Mouse (Mus musculus) forebrain, embryonic 10.5 days (tissue): ENCODE data around the gene Ankrd11. TPM values are rescaled to one million over a fixed set of nuclear protein-coding genes. Genes with fewer than 3 reads are reported as not detected.

Experiments
- DNase-seq: peaks from one replicate; pipeline ENCODE4 v3.0.0-alpha.2; 2017; ENCODE audit warnings: low spot score; ENCODE audit errors: extremely low spot score
- H3K27ac ChIP-seq: fragments of 300-500 bp; sonication (generic); 2 replicates; pipeline ENCODE4 v1.5.1; 2016; ENCODE audit warnings: mild to moderate bottlenecking
- H3K27me3 ChIP-seq: fragments of 300-500 bp; sonication (generic); 2 replicates; pipeline ENCODE4 v1.6.1; 2016; ENCODE audit warnings: mild to moderate bottlenecking; ENCODE audit not compliant: poor library complexity, severe bottlenecking
- H3K36me3 ChIP-seq: fragments of 300-500 bp; sonication (generic); replicated peaks from 2 replicates; pipeline ENCODE4 v1.6.1; 2016; ENCODE audit warnings: mild to moderate bottlenecking, moderate library complexity
- H3K4me1 ChIP-seq: fragments of 300-500 bp; sonication (generic); 2 replicates; pipeline ENCODE4 v1.6.1; 2016
- H3K4me3 ChIP-seq: fragments of 300-500 bp; sonication (generic); 2 replicates; pipeline ENCODE4 v1.5.1; 2016; ENCODE audit warnings: mild to moderate bottlenecking, moderate library complexity
- H3K9me3 ChIP-seq: fragments of 300-500 bp; sonication (generic); 2 replicates; pipeline ENCODE4 v1.6.1; 2016; ENCODE audit warnings: mild to moderate bottlenecking, moderate library complexity
- WGBS: fragments of 180-500 bp; shearing (Covaris S2); methylation state at CpG from one replicate; pipeline ENCODE4 v1.1.7; 2016; 5-methylcytosine and 5-hydroxymethylcytosine counted together
- polyA plus RNA-seq: library from polyadenylated mRNA; unstranded; fragments of >200 nt; fragmentation: Nextera tagmentation; extraction: Ambion mirVana; gene quantifications from 2 replicates; pipeline ENCODE4 v1.2.1, GENCODE M21; 2016

Ankrd11 gene
- polyA plus RNA-seq, 1 experiment from 2014 or later, result 33.8 TPM

- Histone ChIP-seq H3K36me3 (peaks cover 19% of the 10 kb centered on the region), H3K27me3 (no peaks in the 10 kb centered on the region), H3K9me3 (no peaks in the 10 kb centered on the region), H3K4me3 (no peak overlapping the region), H3K27ac (no peak overlapping the region), H3K4me1 (peaks cover 18% of the 10 kb centered on the region)
- WGBS, result 89% methylated on average over 4 of the region's 4 CpGs
- no peak for DNase-seq
Observed at GRCm38 (mm10) chr8:123018484-123019164, 23.5 kb downstream of the Ankrd11 start.

DNA sequence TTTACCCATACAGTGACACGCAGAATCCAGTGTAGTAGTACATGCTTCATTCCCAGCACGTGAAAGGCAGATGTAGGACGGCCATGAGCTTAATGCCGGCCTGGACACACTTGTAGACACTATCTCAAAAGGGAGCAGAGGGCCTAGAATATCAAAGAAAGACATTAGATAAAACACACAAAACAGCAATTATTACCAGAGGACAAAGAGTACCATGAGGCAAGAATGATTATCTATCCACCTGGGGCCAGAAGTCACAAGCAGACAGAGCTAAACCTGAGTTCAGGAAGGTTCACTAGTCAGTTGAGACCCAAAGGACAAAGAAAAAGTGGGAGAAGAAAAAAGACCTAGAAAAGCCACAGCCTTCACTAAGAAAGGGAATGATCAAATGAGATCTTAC lies 24.9 kb downstream of the Ankrd11 start:
- Histone ChIP-seq H3K36me3 (peaks cover 27% of the 10 kb centered on the region), H3K4me1 (peaks cover 18% of the 10 kb centered on the region), H3K27me3 (no peaks in the 10 kb centered on the region), H3K27ac (no peak overlapping the region), H3K4me3 (no peak overlapping the region), H3K9me3 (no peaks in the 10 kb centered on the region)
- WGBS, result 96% methylated on average over 4 of the region's 4 CpGs
- DNase-seq, result no peak

GRCm38 (mm10) chr8:123015074-123015473 lies 27.0 kb downstream of the Ankrd11 start:
- Histone ChIP-seq H3K27ac (no peak overlapping the region), H3K4me1 (peaks cover 10% of the 10 kb centered on the region), H3K4me3 (no peak overlapping the region), H3K9me3 (no peaks in the 10 kb centered on the region), H3K36me3 (peaks cover 30% of the 10 kb centered on the region), H3K27me3 (no peaks in the 10 kb centered on the region)
- no peak for DNase-seq
- WGBS, result 91% methylated on average over 3 of the region's 3 CpGs

DNA sequence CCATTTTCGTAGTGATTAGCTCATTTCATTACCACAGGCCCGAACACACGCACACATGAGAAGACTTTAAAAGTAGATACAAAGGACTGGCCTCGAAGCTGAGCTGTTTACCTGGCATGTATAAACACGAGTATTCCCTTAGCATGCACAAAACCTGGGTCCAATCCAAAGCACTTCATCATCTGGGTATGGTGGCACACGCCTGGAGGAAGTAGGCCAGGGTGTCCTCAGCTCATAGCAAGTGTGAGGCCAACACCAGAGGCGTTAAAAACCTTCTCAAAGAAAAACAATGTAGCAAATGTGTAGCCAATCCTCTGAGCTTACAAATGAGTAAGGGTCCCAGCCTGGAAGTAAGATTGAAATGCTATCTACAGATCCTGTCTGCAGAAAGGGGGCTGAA lies 27.6 kb downstream of the Ankrd11 start:
- Histone ChIP-seq H3K4me3 (no peak overlapping the region), H3K27me3 (no peaks in the 10 kb centered on the region), H3K36me3 (peaks cover 37% of the 10 kb centered on the region), H3K4me1 (peaks cover 10% of the 10 kb centered on the region), H3K9me3 (no peaks in the 10 kb centered on the region), H3K27ac (no peak overlapping the region)
- 91% methylated on average over 7 of the region's 7 CpGs for WGBS
- DNase-seq, result no peak

- Histone ChIP-seq H3K27me3 (no peaks in the 10 kb centered on the region), H3K9me3 (no peaks in the 10 kb centered on the region), H3K4me3 (no peak overlapping the region), H3K4me1 (peaks cover 3% of the 10 kb centered on the region; the same call in 1 of the 2 replicates), H3K36me3 (peaks cover 32% of the 10 kb centered on the region), H3K27ac (no peak overlapping the region)
- DNase-seq, result no peak
Observed at GRCm38 (mm10) chr8:123011321-123011720, 30.8 kb downstream of the Ankrd11 start.

GRCm38 (mm10) chr8:123005805-123006204 lies 36.3 kb downstream of the Ankrd11 start:
- 93% methylated on average over 5 of the region's 5 CpGs for WGBS

GRCm38 (mm10) chr8:123005328-123005727 lies 36.7 kb downstream of the Ankrd11 start:
- WGBS, result 84% methylated on average over 3 of the region's 3 CpGs
- no peak overlapping the region for H3K4me3 ChIP-seq
- H3K27me3 ChIP-seq, result no peaks in the 10 kb centered on the region
- peaks cover 37% of the 10 kb centered on the region for H3K4me1 ChIP-seq
- no peaks in the 10 kb centered on the region for H3K9me3 ChIP-seq
- H3K36me3 ChIP-seq, result peaks cover 10% of the 10 kb centered on the region
- no peak overlapping the region for H3K27ac ChIP-seq
- no peak for DNase-seq

More at GRCm38 (mm10) chr8:123005805-123006204, 36.3 kb downstream of the Ankrd11 start:
- peaks cover 11% of the 10 kb centered on the region for H3K36me3 ChIP-seq
- no peak for DNase-seq
- no peaks in the 10 kb centered on the region for H3K27me3 ChIP-seq
- no peak overlapping the region for H3K27ac ChIP-seq
- H3K4me1 ChIP-seq, result peaks cover 36% of the 10 kb centered on the region
- H3K4me3 ChIP-seq, result no peak overlapping the region
- H3K9me3 ChIP-seq, result no peaks in the 10 kb centered on the region

GRCm38 (mm10) chr8:123004033-123004922 lies 37.8 kb downstream of the Ankrd11 start:
- H3K4me1 ChIP-seq, result peaks cover 37% of the 10 kb centered on the region
- no peak for DNase-seq
- 85% methylated on average over 14 of the region's 14 CpGs for WGBS
- H3K36me3 ChIP-seq, result peaks cover 1% of the 10 kb centered on the region; the same call in 1 of the 2 replicates
- no peak overlapping the region for H3K4me3 ChIP-seq
- H3K27ac ChIP-seq, result no peak overlapping the region
- H3K27me3 ChIP-seq, result no peaks in the 10 kb centered on the region
- H3K9me3 ChIP-seq, result no peaks in the 10 kb centered on the region

DNA sequence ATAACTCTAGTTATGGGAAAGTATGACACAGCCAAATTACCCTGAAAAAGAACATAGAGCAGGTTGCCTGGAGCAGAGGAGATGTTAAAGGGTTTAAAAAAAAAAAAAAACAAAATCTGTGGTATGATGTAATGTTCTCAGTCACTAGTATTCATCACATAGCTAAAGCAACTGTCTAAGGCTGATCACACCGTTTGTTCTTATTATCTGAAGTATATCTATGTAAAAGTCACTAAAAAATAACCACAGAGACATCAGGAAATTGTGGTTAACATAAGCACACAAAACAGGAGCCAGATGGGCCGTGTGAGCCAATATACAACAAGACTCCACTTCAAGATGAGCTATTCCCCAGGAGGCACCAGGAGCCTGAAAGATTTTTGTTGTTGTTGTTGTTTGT lies 41.8 kb downstream of the Ankrd11 start:
- WGBS, result 88% methylated on average over 2 of the region's 2 CpGs

GRCm38 (mm10) chr8:122997963-122998362 lies 44.1 kb downstream of the Ankrd11 start:
- no peaks in the 10 kb centered on the region for H3K9me3 ChIP-seq
- peaks cover 12% of the 10 kb centered on the region for H3K36me3 ChIP-seq
- H3K4me1 ChIP-seq, result peaks cover 22% of the 10 kb centered on the region
- WGBS, result 85% methylated on average over 4 of the region's 4 CpGs
- no peak for DNase-seq
- no peak overlapping the region for H3K4me3 ChIP-seq
- H3K27me3 ChIP-seq, result no peaks in the 10 kb centered on the region
- H3K27ac ChIP-seq, result no peak overlapping the region

More for the DNA sequence above, 41.8 kb downstream of the Ankrd11 start:
- peaks cover 29% of the 10 kb centered on the region for H3K4me1 ChIP-seq
- no peak overlapping the region for H3K27ac ChIP-seq
- H3K9me3 ChIP-seq, result no peaks in the 10 kb centered on the region
- peaks cover 12% of the 10 kb centered on the region for H3K36me3 ChIP-seq
- DNase-seq, result no peak
- H3K27me3 ChIP-seq, result no peaks in the 10 kb centered on the region
- no peak overlapping the region for H3K4me3 ChIP-seq

DNA sequence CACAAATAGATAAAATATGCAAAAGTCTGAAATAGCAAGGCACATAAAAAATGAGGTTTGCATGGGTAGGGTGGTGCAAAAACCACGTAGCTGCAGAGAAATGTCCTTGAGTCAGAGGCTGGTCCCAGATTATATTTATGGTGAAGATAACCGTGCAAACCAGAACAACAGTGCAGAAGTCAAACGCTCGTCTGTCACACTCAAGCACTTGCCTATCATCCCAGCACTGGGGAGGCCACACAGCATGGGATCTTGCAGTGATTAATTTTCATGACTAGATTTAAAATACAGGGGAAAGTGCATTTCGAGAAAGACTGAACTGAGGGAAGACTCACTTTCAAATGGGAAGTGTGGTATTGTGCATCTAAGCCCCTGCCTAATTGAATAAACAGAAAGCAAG lies 48.3 kb downstream of the Ankrd11 start:
- H3K9me3 ChIP-seq, result no peaks in the 10 kb centered on the region
- H3K27me3 ChIP-seq, result no peaks in the 10 kb centered on the region
- H3K27ac ChIP-seq, result no peak overlapping the region
- DNase-seq, result no peak
- peaks cover 14% of the 10 kb centered on the region for H3K36me3 ChIP-seq
- no peak overlapping the region for H3K4me3 ChIP-seq
- 91% methylated on average over 5 of the region's 5 CpGs for WGBS
- H3K4me1 ChIP-seq, result peaks cover 11% of the 10 kb centered on the region; the same call in 1 of the 2 replicates

DNA sequence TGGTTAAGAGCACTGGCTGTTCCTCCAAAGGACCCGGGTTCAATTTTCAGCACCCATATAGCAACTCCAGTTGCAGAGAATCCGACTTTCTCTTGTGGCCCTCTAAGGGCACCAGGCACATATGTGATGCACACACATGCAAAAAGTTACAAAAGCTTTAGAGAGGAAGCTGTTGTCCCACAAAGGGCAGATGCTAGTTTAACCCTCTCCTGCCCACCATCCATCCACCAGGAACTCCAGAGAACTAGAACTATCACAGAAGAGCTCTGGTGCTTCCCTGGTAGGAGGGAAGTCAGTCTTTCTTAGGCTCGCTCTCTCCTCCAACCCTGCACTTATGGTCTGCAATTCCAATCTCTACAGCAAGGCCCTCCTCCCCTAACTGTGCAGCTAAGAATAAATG lies 49.0 kb downstream of the Ankrd11 start:
- no peak for DNase-seq
- 87% methylated on average over 3 of the region's 3 CpGs for WGBS
- H3K36me3 ChIP-seq, result peaks cover 14% of the 10 kb centered on the region
- H3K4me1 ChIP-seq, result peaks cover 11% of the 10 kb centered on the region; the same call in 1 of the 2 replicates
- H3K27me3 ChIP-seq, result no peaks in the 10 kb centered on the region
- no peak overlapping the region for H3K27ac ChIP-seq
- no peak overlapping the region for H3K4me3 ChIP-seq
- no peaks in the 10 kb centered on the region for H3K9me3 ChIP-seq

DNA sequence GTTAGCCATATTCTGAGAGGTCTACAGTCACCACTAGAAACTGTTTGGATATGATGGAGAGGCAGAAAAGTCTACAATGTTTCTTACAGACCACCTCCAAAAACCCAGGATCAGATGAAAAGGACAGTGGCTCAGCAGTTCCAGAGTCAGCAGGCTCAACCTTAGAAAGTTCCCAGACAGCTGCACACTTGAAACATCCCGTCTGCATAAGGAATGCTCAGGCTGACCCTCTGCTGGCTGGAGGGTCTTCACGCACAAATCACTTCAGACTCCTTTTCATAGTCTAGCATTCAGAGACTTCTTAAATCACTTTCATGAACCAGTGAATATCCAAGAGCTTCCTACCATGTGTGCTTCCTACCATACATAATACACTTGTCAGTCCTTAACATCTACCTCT lies 49.8 kb downstream of the Ankrd11 start:
- H3K27ac ChIP-seq, result no peak overlapping the region
- WGBS, result 79% methylated on average over 2 of the region's 2 CpGs
- H3K36me3 ChIP-seq, result peaks cover 14% of the 10 kb centered on the region
- no peak for DNase-seq
- H3K27me3 ChIP-seq, result no peaks in the 10 kb centered on the region
- no peak overlapping the region for H3K4me3 ChIP-seq
- no peaks in the 10 kb centered on the region for H3K9me3 ChIP-seq
- peaks cover 14% of the 10 kb centered on the region for H3K4me1 ChIP-seq
